Mouse (Mus musculus) bone marrow macrophage, adult 2 months (primary cell): ENCODE data around the gene Tas2r143. TPM values are rescaled to one million over a fixed set of nuclear protein-coding genes. Genes with fewer than 3 reads are reported as not detected.

ENCODE experiments used
- H3K27ac ChIP-seq: 2 replicates; pipeline ENCODE4 v1.5.1; 2012; ENCODE audit warnings: low read depth, low read length; ENCODE audit not compliant: insufficient read depth
- H3K4me1 ChIP-seq: 2 replicates; pipeline ENCODE4 v1.6.1; 2012; ENCODE audit warnings: low read length; ENCODE audit not compliant: control insufficient read depth, insufficient read depth
- H3K4me3 ChIP-seq: 2 replicates; pipeline ENCODE4 v1.5.1; 2012; ENCODE audit warnings: mild to moderate bottlenecking, low read length, moderate library complexity; ENCODE audit not compliant: insufficient read depth
- CTCF ChIP-seq: IDR thresholded peaks from 2 replicates; pipeline ENCODE4 v1.5.1; 2012; ENCODE audit warnings: low read depth, mild to moderate bottlenecking, low read length, moderate library complexity
- POLR2A ChIP-seq: IDR thresholded peaks from 2 replicates; pipeline ENCODE4 v1.6.1; 2012; ENCODE audit warnings: mild to moderate bottlenecking, low read depth, low read length, borderline replicate concordance
- polyA plus RNA-seq: library from polyadenylated mRNA; stranded (reverse); fragments of >200 nt; gene quantifications from 2 replicates; pipeline ENCODE4 v1.2.4, GENCODE M21; 2012; ENCODE audit not compliant: missing spikeins, insufficient read depth, insufficient read length

Tas2r143 gene
- polyA plus RNA-seq, 1 experiment: not detected

DNA sequence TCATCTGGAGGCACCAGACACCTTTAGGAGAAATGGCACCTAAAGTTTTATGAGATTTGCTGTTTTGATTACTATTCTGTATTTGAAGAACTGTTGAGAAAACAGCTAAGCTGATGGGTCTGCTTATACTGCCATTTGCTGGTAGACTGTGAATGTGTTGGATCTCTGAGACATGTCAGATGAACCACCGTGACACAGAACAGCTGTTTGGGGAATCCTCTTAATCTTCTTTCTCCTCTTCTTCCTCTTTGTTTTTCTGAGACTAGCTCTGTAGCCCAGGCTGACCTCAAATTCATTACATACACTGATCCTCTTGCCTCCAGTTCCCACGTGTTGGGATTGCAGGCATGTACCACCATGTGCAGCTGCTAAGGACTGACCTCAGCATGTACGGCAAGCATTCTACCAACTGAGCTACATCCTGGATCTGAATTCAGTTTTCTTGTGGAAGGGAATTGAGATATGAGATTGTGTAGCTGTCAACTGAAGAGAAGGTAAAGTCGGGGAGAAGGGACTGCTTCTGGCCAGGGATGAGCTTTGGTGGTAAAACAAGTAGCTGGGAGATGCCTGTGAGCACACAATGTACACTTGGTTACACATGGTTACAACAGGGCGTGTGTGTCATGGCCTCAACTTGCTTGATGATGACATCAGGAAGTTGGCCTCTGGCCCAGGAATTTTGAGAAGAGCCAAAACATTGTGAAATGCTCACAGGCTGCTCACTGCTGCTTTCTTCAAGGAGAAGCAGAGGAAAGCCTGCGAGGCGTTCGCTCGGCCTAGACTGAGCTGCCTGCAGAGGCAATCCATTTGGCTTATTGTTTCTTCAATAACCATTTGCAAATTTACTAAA is 3.9 kb upstream of the Tas2r143 start:
- Histone ChIP-seq H3K4me3 (no peak overlapping the region), H3K27ac (no peak overlapping the region), H3K4me1 (peaks cover 15% of the 10 kb centered on the region)
- TF ChIP-seq CTCF (no peak), POLR2A (no peak)

- no peak overlapping the region for H3K27ac ChIP-seq
- H3K4me1 ChIP-seq: peaks cover 13% of the 10 kb centered on the region
- H3K4me3 ChIP-seq: no peak overlapping the region
- no peak for TF ChIP-seq CTCF
- TF ChIP-seq POLR2A: no peak
Measured at GRCm38 (mm10) chr6:42397041-42397657, 2.9 kb upstream of the Tas2r143 start.

DNA sequence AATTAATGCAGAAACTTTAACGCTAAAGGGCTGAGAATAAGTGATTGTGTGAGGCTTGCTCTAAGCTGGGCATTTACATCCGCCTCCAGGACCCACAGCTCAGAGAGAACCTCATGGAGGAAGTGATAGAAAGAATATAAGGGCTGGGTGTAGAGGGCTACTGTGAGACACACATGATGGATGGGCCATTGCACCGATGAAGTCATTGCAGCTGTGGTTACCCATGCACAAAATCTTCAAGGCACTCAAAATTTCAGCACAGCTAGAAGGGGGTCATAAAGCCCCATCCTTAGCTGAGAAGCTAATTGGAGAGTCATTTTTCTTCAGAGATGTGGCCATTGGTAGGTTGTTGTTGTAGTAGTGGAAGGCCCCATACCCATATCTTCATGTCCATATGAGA is 1.8 kb upstream of the Tas2r143 start:
- H3K4me1 ChIP-seq: peaks cover 13% of the 10 kb centered on the region
- TF ChIP-seq CTCF (no peak), POLR2A (no peak)
- H3K27ac ChIP-seq: no peak overlapping the region
- no peak overlapping the region for H3K4me3 ChIP-seq

GRCm38 (mm10) chr6:42398998-42399397 is 1.0 kb upstream of the Tas2r143 start:
- H3K4me1 ChIP-seq: peaks cover 13% of the 10 kb centered on the region

DNA sequence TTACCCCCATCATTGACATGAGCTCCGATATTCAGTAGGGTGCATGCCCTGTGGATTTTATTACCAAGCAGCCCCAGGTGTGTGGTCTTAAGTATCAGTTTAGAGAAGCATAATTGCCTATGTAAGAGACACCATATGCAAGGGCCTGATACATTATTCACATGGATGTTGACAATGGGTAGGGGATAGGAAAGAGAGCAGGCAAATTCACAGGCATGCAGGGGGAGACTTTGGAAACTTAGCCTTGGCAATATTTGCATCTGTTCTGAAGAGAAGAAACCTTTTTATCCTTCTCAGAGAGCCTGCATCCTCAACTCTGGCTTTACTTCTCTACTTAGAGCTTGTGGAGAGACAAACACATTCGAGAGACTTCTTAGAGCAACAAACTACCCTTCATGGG is 5.1 kb downstream of the Tas2r143 start, which contains the start of gene Tas2r135:
Gene Tas2r135 (plus strand): TSS at position 301 of the 400 bp plus-strand sequence.
- no peaks in the 10 kb centered on the region for H3K4me1 ChIP-seq
- TF ChIP-seq POLR2A (no peak), CTCF (no peak)
- no peak within 1 kb of the TSS for H3K27ac ChIP-seq
- H3K4me3 ChIP-seq: no peak within 1 kb of the TSS

More at GRCm38 (mm10) chr6:42398998-42399397, 1.0 kb upstream of the Tas2r143 start:
- no peak overlapping the region for H3K27ac ChIP-seq
- TF ChIP-seq CTCF: no peak
- no peak for TF ChIP-seq POLR2A
- H3K4me3 ChIP-seq: no peak overlapping the region

DNA sequence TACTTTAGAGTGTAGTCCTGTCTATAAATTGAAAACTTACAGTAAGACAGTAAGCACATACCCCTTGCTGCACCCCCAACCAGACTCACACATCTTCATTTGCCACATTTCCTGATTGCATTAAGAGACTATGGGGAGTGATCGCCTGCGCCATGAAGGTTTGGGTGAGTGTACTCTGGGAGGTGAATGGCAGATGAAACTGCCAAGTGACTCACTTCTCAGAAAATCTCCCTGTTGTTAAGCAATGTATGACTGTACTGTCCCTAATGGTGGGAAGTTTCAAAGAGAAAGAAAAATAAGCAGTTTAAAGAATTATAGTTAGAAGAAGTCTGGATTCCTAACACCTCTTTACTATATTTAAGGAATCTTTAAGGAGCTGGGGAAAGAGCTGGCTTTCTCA is 19.4 kb downstream of the Tas2r143 start:
- no peak for TF ChIP-seq CTCF
- TF ChIP-seq POLR2A: no peak
- Histone ChIP-seq H3K4me3 (no peak overlapping the region), H3K4me1 (no peaks in the 10 kb centered on the region), H3K27ac (no peak overlapping the region)

DNA sequence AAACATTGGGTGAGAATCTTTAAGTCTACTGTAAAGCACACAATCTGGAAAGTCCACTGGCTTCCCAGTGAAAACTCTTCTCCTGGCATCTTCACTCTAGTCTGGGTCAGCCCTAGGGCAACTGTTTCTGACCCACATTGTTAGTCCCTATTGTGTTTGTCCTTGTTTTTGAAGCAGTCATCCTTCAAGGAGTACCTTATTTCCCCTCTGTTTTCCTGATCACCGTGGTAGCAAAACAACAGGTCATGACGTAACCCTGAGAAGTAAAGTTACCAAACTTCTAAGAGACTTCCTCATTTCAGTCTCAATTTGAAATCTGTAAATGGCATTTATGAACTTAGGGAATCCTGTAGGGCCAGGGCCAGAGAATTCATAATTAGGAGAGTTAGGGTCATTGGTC is 21.4 kb downstream of the Tas2r143 start:
- H3K4me1 ChIP-seq: no peaks in the 10 kb centered on the region
- no peak overlapping the region for H3K27ac ChIP-seq
- TF ChIP-seq POLR2A: no peak
- TF ChIP-seq CTCF: no peak
- H3K4me3 ChIP-seq: no peak overlapping the region

DNA sequence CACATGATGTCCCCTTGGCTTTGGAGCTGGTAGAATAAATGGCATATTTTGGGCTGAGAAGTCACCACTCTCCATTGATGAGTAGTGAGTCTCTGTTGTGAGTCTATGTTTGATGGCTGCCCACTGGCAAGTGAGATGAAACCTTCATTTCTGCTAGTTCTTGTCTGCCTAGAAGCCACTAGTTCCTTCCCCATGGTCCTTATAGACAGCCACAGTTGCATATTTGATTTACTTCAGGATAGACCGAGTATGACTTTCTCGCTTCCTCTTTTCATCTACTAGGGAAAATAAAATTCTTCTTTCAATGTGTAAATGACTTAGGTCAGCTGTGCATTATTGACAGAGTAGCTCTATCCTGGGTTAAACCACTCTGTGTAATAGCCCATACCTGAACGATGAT is 24.4 kb downstream of the Tas2r143 start:
- H3K27ac ChIP-seq: no peak overlapping the region
- TF ChIP-seq POLR2A (no peak), CTCF (no peak)
- H3K4me3 ChIP-seq: no peak overlapping the region
- no peaks in the 10 kb centered on the region for H3K4me1 ChIP-seq

DNA sequence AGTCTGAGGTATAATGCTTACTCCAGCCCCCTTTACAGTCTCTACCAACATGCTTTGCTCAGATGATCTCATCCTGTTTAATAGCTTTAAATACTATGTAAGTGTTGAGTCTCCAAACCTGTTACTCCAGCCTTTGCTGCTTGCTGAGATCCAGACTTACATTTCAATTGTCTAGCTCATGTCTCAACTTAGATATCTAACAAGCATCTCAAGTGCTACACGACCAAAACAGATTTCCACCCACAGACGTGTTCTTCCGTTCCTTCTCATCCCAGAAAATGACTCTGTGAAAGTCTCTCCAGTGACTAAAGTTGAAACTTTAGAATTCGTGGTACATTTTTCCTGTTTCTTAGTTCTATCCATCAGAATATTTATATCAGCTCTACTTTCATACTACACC is 26.3 kb downstream of the Tas2r143 start:
- no peak for TF ChIP-seq CTCF
- TF ChIP-seq POLR2A: no peak
- no peaks in the 10 kb centered on the region for H3K4me1 ChIP-seq

GRCm38 (mm10) chr6:42433554-42433953 is 33.5 kb downstream of the Tas2r143 start:
- no peak overlapping the region for H3K27ac ChIP-seq
- H3K4me1 ChIP-seq: no peaks in the 10 kb centered on the region
- H3K4me3 ChIP-seq: no peak overlapping the region
- no peak for TF ChIP-seq CTCF
- TF ChIP-seq POLR2A: no peak

More for the DNA sequence above, 26.3 kb downstream of the Tas2r143 start:
- Histone ChIP-seq H3K27ac (no peak overlapping the region), H3K4me3 (no peak overlapping the region)
